Mouse (Mus musculus) stomach, adult 2 months (tissue): ENCODE data around the gene Homer3. TPM values are rescaled to one million over a fixed set of nuclear protein-coding genes. Genes with fewer than 3 reads are reported as not detected.

Experiments
- polyA plus RNA-seq: library from polyadenylated mRNA; depleted of rRNA; stranded (reverse); fragments of >200 nt; gene quantifications from 2 replicates; pipeline ENCODE4 v1.2.3, GENCODE M21; 2012; rRNA removed

The Homer3 gene
- 16.3 and 20.1 TPM in 2 replicates for polyA plus RNA-seq

DNA sequence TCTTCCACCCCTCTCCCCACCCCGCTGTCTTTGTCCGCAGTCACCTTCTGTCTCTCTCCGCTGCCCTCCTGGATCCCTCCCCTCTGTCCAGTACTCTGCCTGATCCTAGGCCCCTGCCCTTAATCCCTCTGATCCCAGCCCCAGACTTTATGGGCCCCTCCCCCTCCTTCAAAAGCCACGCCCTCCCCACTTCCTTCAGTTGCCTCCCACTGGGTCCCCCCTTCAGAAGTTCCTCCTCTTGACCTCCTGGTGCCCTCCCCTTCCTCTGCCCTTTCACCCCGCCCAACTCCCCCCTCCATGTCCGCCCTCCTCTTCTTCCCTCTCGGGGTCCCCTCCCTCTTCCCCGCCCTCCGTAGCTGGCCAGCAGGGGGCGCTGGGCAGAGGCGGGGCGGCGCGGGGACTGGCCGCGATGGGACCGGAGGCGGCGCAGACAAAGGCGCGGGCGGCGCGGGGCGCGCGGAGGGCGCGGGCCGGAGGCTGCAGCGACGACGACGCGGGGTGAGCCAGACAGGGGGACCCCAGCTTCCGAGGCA lies at the start of gene Homer3:
Homer3 (plus strand) TSS at position 225 of the 533 bp plus-strand sequence.

DNA sequence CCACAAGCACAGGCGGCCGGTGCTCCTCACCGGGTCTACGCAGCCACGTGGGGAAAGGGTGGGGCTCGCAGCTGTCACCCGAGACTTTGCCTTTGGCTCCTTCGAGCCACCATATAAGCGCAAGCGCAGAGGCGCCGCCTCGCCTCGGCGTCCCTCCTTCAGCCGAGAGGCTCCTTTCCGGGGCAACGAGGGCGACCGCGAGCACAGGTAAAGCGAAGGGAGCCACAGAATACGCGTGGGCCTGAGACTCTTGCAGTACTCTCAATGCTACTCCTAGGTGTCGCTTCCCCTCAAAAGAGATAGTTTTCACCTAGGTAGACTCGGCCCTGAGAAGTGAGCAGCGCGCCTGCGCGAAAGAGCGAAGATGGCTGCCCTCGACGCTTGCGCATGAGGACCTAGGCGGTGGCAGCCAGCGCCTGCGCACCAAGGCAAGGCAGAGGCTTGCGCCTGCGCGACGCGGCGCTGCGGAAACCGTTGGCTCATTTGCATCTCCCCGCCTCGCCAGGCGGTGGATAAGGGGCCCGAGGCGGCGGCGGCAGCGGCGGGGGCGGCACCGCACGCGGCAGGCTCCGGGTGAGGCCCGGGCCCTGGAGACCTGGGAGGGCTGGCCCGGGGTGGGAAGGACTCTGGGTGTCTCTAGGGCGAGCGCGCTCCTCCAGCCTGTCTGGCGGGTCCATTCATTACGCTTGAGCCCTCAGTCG lies 48.4 kb upstream of the Homer3 start, which contains the start of the genes Sugp2 and Armc6:
Sugp2 (plus strand) TSS at position 147 of the 701 bp plus-strand sequence.
Armc6 (minus strand) TSS at position 387 of the 701 bp plus-strand sequence.

DNA sequence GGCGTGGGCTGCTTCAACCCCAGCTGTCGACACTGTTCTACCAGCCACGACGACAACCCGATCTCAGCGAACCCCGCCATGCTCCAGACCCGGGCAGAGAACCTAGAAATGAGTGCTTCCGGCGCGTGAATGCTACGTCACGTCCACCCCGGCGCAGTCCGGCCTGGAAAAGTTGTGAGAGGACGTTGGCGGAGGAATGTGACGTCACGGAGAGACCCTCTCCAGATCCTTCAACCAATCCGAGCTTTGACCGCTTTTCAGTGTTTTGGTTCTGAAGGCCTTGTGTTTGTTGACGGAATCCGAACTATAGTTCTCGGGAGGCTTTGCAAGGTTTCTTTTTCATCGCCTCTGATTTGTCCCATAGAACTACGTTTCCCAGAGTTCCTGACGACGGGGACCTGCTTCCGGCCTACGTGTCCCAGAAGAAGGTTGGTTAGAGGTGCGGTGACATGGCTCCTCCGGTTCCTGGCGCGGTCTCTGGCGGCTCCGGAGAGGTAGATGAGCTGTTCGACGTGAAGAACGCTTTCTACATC lies 19.8 kb downstream of the Homer3 start, which contains the start of the genes Ddx49 and Cope:
Ddx49 (minus strand) TSS at position 132 of the 533 bp plus-strand sequence.
Cope (plus strand) TSS at position 161 of the 533 bp plus-strand sequence.

DNA sequence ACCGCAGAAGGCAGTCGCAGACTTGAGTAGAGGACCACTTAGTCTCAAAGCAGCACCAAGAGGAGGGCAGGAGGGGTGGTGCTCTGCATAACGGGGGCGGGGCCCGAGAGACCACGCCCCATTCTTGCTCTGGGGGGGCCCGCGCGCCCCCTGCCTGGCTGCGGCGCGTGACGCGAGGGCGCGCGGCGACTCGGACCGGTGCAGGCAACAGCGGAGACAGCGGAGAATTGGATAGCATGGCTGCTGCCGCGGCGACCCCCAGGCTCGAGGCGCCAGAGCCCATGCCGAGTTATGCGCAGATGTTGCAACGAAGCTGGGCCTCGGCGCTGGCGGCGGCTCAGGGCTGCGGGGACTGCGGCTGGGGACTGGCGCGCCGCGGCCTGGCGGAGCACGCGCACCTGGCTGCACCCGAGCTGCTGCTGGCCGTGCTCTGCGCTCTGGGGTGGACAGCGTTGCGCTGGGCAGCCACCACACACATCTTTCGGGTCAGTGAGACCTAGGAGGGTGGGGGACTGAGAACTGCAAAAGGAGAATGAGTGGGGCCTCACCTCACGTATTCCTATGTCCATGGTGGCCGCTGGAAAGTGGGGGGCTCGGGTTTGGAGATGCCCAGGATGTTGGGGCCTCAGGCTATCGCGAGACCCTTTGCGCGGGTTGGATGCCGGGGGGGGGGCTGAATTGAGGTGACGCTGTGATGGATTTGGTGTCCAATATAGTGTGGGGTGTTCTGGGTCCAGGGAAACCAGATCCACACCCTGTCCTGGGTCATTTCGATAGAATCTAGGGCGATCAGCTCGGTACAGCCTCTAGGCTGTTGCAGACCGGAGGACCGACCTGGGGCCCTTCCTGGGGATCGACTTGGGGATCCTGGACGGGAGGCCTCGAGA lies 33.2 kb downstream of the Homer3 start, which contains the start of gene Cers1:
Cers1 (plus strand) TSS at position 152 of the 887 bp plus-strand sequence.

DNA sequence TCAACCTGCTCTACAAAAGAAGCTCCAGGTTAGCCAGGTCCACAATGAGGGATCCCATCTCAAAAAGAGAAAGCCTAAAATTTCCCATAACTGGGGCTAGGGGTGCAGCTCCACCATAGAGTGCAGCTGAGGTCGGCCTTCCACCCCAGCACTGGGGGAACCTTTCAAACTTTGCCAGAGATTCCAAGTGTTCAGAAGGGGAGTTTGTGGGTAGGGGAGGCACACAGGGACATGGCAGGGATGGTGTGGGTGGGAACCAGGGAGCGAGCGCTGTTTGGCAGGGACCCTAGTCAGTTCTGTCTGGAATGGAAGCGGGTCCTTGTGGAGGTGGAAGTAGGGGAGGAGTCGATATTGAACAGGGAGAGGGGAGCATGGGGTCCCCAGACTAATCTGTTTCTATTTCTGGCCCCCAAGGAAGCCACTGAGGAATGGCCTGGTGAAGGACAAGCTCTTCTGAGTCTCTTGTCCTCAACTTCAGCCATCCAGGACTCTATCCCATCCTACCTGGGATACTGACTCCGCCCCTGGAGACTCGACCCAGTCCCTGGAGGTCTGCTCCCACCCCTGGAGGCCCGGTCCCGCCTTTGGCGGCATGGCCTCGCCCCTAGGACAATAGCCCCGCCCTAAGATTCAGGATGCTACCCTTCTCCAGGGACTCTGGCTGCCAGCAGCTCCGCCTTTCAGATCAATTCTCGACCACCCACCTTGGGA lies 46.7 kb downstream of the Homer3 start, which contains the start of gene Gdf1:
Gdf1 (plus strand) TSS at position 694 of the 711 bp plus-strand sequence.

Other genes starting within 250 kb of the Homer3 start
- 27.5 and 35.3 TPM in 2 replicates for gene Mau2, start 240.1 kb upstream of the Homer3 start, polyA plus RNA-seq
- 2.5 and 5.6 TPM in 2 replicates for gene Sugp1, start 240.0 kb upstream of the Homer3 start, polyA plus RNA-seq
- 4.8 and 19.7 TPM in 2 replicates for gene Tm6sf2, start 209.9 kb upstream of the Homer3 start, polyA plus RNA-seq
- 0.58 and 0.99 TPM in 2 replicates for gene Hapln4, start 199.4 kb upstream of the Homer3 start, polyA plus RNA-seq
- 0.04 TPM in 1 of 2 replicates, not detected in the other for gene Ncan, start 162.0 kb upstream of the Homer3 start, polyA plus RNA-seq
- 6.0 and 7.6 TPM in 2 replicates for gene Nr2c2ap, start 151.5 kb upstream of the Homer3 start, polyA plus RNA-seq
- 15.6 and 18.6 TPM in 2 replicates for gene Rfxank, start 143.7 kb upstream of the Homer3 start, polyA plus RNA-seq
- 32.5 and 46.3 TPM in 2 replicates for gene Borcs8, start 143.3 kb upstream of the Homer3 start, polyA plus RNA-seq
- 0.16 and 0.40 TPM in 2 replicates for gene Mef2b, start 143.1 kb upstream of the Homer3 start, polyA plus RNA-seq
- 96.3 and 97.2 TPM in 2 replicates for gene Tmem161a, start 110.5 kb upstream of the Homer3 start, polyA plus RNA-seq
- 14.0 and 18.8 TPM in 2 replicates for gene Slc25a42, start 70.5 kb upstream of the Homer3 start, polyA plus RNA-seq
- 11.0 and 11.3 TPM in 2 replicates for gene Sugp2, start 48.6 kb upstream of the Homer3 start, polyA plus RNA-seq
- gene Armc6, start 48.4 kb upstream of the Homer3 start, polyA plus RNA-seq, result 11.8 and 15.5 TPM in 2 replicates
- gene Ddx49, start 19.7 kb downstream of the Homer3 start, polyA plus RNA-seq, result 27.2 and 35.4 TPM in 2 replicates
- gene Cope, start 19.7 kb downstream of the Homer3 start, polyA plus RNA-seq, result 316 and 417 TPM in 2 replicates
- 0.60 and 0.78 TPM in 2 replicates for gene Cers1, start 32.9 kb downstream of the Homer3 start, polyA plus RNA-seq
- gene Gdf1, start 47.0 kb downstream of the Homer3 start, polyA plus RNA-seq, result 2.0 and 2.2 TPM in 2 replicates
- gene Upf1, start 70.5 kb downstream of the Homer3 start, polyA plus RNA-seq, result 19.1 and 21.6 TPM in 2 replicates
- gene Comp, start 90.7 kb downstream of the Homer3 start, polyA plus RNA-seq, result 0.14 and 0.28 TPM in 2 replicates
- 9.5 and 10.2 TPM in 2 replicates for gene Crtc1, start 156.8 kb downstream of the Homer3 start, polyA plus RNA-seq
- gene Klhl26, start 194.1 kb downstream of the Homer3 start, polyA plus RNA-seq, result 20.8 and 22.8 TPM in 2 replicates
- gene Tmem59l, start 204.5 kb downstream of the Homer3 start, polyA plus RNA-seq, result 1.1 and 2.1 TPM in 2 replicates
- 3.8 and 8.9 TPM in 2 replicates for gene Crlf1, start 210.3 kb downstream of the Homer3 start, polyA plus RNA-seq
- 97.6 and 155 TPM in 2 replicates for gene Rex1bd, start 223.9 kb downstream of the Homer3 start, polyA plus RNA-seq
- gene Uba52, start 228.0 kb downstream of the Homer3 start, polyA plus RNA-seq, result 632 and 635 TPM in 2 replicates
- 182 and 242 TPM in 2 replicates for gene Fkbp8, start 244.9 kb downstream of the Homer3 start, polyA plus RNA-seq
- 39.8 and 46.2 TPM in 2 replicates for gene Kxd1, start 245.1 kb downstream of the Homer3 start, polyA plus RNA-seq